8 mouse cellular contexts compared by ENCODE assay signal in the genomic region with DNA sequence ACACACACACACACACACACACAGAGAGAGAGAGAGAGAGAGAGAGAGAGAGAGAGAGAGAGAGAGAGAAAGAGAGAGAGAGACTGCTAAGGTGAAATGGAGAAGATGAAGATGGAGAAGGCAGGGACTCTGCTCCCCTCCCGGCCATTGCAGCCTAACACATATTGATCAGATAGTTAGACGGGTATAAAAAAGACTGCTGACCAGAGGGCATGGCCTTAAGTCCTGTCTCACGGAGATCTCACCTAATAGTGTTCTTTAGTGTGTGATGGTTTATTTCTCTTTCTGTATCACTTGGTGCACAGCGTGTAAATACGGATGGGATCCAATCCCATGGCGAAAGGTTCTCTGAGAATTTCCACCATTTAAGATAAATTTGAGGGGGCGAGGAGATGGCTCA. TPM values are rescaled to one million over a fixed set of nuclear protein-coding genes. Genes with fewer than 3 reads are reported as not detected.
DNase-seq lines count a peak whose midpoint lies in the region; ATAC-seq and TF ChIP-seq lines count a peak whose summit lies in the region.

A gene (minus strand): TSS at position 101 of the 400 bp plus-strand sequence.

- ATAC-seq in kidney, embryonic 16.5 days (ENCODE audit: low FRiP score, low TSS enrichment): no peak
- ATAC-seq in embryonic facial prominence, embryonic 15.5 days (ENCODE audit: insufficient number of reproducible peaks, low FRiP score, low TSS enrichment, low read depth): no peak
- no peak for ATAC-seq in hindbrain, embryonic 15.5 days (ENCODE audit: low FRiP score, low read depth)
- ATAC-seq in liver, postnatal 0 days: no peak

- DNase-seq in kidney, postnatal 25 days: no peak
- no peak for DNase-seq in liver, postnatal 0 days
- DNase-seq in gastrocnemius, postnatal 4 days (ENCODE audit: low spot score in 2 of 2): no peak
- no peak for DNase-seq in right cerebral cortex, postnatal 4 days
- no peak for DNase-seq in right cerebral cortex, postnatal 36 days (ENCODE audit: low spot score in 2 of 2)

- H3K4me3 ChIP-seq in kidney, embryonic 16.5 days (ENCODE audit: low read length): peak within 1 kb of the TSS; percentile 58
- peak within 1 kb of the TSS; percentile 59 for H3K4me3 ChIP-seq in embryonic facial prominence, embryonic 15.5 days (replicated peaks)
- peak within 1 kb of the TSS; percentile 64 for H3K4me3 ChIP-seq in hindbrain, embryonic 15.5 days
- H3K4me3 ChIP-seq in liver, postnatal 0 days (ENCODE audit: low read depth, low read length): peak within 1 kb of the TSS; percentile 42

- no peak for TF ChIP-seq CTCF in liver, postnatal 0 days (IDR thresholded peaks at IDR 0.05; ENCODE audit: low read depth)

- peak within 1 kb of the TSS; percentile 67 for H3K4me2 ChIP-seq in kidney, embryonic 16.5 days (replicated peaks; ENCODE audit: low read depth, low read length)
- peak within 1 kb of the TSS; percentile 92 for H3K4me2 ChIP-seq in embryonic facial prominence, embryonic 15.5 days (replicated peaks)
- peak within 1 kb of the TSS; percentile 81 for H3K4me2 ChIP-seq in hindbrain, embryonic 15.5 days
- H3K4me2 ChIP-seq in liver, postnatal 0 days (ENCODE audit: low read depth, low read length): peak within 1 kb of the TSS; percentile 75

- 66% methylated on average over 7 of the region's 7 CpGs for WGBS in kidney, embryonic 16.5 days
- WGBS in embryonic facial prominence, embryonic 15.5 days: 71% methylated on average over 7 of the region's 7 CpGs
- WGBS in hindbrain, embryonic 15.5 days: 67% methylated on average over 7 of the region's 7 CpGs
- 66% methylated on average over 7 of the region's 7 CpGs for WGBS in liver, postnatal 0 days (ENCODE audit: insufficient replicate concordance)

- no peak within 1 kb of the TSS for H3K27ac ChIP-seq in kidney, embryonic 16.5 days (ENCODE audit: low read length)
- H3K27ac ChIP-seq in embryonic facial prominence, embryonic 15.5 days (replicated peaks): no peak within 1 kb of the TSS
- peak within 1 kb of the TSS; percentile 72 for H3K27ac ChIP-seq in hindbrain, embryonic 15.5 days (replicated peaks)
- no peak within 1 kb of the TSS for H3K27ac ChIP-seq in liver, postnatal 0 days (ENCODE audit: low read depth)

- H3K9me3 ChIP-seq in kidney, embryonic 16.5 days (ENCODE audit: low read length): no peaks in the 10 kb centered on the region
- H3K9me3 ChIP-seq in embryonic facial prominence, embryonic 15.5 days (replicated peaks): no peaks in the 10 kb centered on the region
- H3K9me3 ChIP-seq in hindbrain, embryonic 15.5 days: no peaks in the 10 kb centered on the region
- no peaks in the 10 kb centered on the region for H3K9me3 ChIP-seq in liver, postnatal 0 days (ENCODE audit: low read length)

- H3K36me3 ChIP-seq in kidney, embryonic 16.5 days (ENCODE audit: insufficient read depth, low read length): no peaks in the 10 kb centered on the region
- no peaks in the 10 kb centered on the region for H3K36me3 ChIP-seq in embryonic facial prominence, embryonic 15.5 days
- no peaks in the 10 kb centered on the region for H3K36me3 ChIP-seq in hindbrain, embryonic 15.5 days
- H3K36me3 ChIP-seq in liver, postnatal 0 days (replicated peaks; ENCODE audit: insufficient read depth, low read length): no peaks in the 10 kb centered on the region

- peak within 1 kb of the TSS; percentile 64 for H3K9ac ChIP-seq in kidney, embryonic 16.5 days (replicated peaks; ENCODE audit: low read length)
- peak within 1 kb of the TSS; percentile 42; the same call in 1 of the 2 replicates for H3K9ac ChIP-seq in embryonic facial prominence, embryonic 15.5 days
- H3K9ac ChIP-seq in hindbrain, embryonic 15.5 days: peak within 1 kb of the TSS; percentile 58
- H3K9ac ChIP-seq in liver, postnatal 0 days (replicated peaks): no peak within 1 kb of the TSS

- H3K27me3 ChIP-seq in kidney, embryonic 16.5 days (ENCODE audit: insufficient read depth, low read length): no peaks in the 10 kb centered on the region
- peaks cover 14% of the 10 kb centered on the region for H3K27me3 ChIP-seq in embryonic facial prominence, embryonic 15.5 days
- 0 out of 2 replicates have a peak, but pooled peaks cover 2% of the 10 kb centered on the region for H3K27me3 ChIP-seq in hindbrain, embryonic 15.5 days
- peaks cover 18% of the 10 kb centered on the region for H3K27me3 ChIP-seq in liver, postnatal 0 days (ENCODE audit: insufficient read depth, low read length)

- no peak for TF ChIP-seq EP300 in liver, postnatal 0 days (IDR thresholded peaks at IDR 0.05; ENCODE audit: low read depth)

- H3K4me1 ChIP-seq in kidney, embryonic 16.5 days (ENCODE audit: insufficient read depth, low read length): peaks cover 38% of the 10 kb centered on the region
- H3K4me1 ChIP-seq in embryonic facial prominence, embryonic 15.5 days: peaks cover 16% of the 10 kb centered on the region
- peaks cover 23% of the 10 kb centered on the region for H3K4me1 ChIP-seq in hindbrain, embryonic 15.5 days (replicated peaks)
- peaks cover 13% of the 10 kb centered on the region for H3K4me1 ChIP-seq in liver, postnatal 0 days (ENCODE audit: insufficient read depth)

RNA-seq across cellular contexts. Expression of the gene that starts here (rescaled TPM):
- polyA plus RNA-seq in kidney, embryonic 16.5 days (2015; fragmentation: Nextera tagmentation; extraction: Ambion mirVana): 14.6 and 14.9 TPM in 2 replicates
- 12.5 and 13.8 TPM in 2 replicates for polyA plus RNA-seq in embryonic facial prominence, embryonic 15.5 days (2015; fragmentation: Nextera tagmentation; extraction: Ambion mirVana)
- 11.5 and 13.3 TPM in 2 replicates for polyA plus RNA-seq in hindbrain, embryonic 15.5 days (2015; fragmentation: Nextera tagmentation; extraction: Ambion mirVana)
- 0.12 and 0.19 TPM in 2 replicates for polyA plus RNA-seq in liver, postnatal 0 days (2015; fragmentation: Nextera tagmentation; extraction: Ambion mirVana)
- total RNA-seq in gastrocnemius, postnatal 4 days (2021): 1 to 10 TPM; 4.0 to 4.4 TPM

Comparison
In these comparisons a context has a peak if more than half of its experiments do, and no peak if none do; other contexts are left out.
1. RNA of the gene that starts here (polyA plus RNA-seq): 14.6 to 14.9 TPM in kidney, embryonic 16.5 days, 12.5 to 13.8 TPM in embryonic facial prominence, embryonic 15.5 days and 11.5 to 13.3 TPM in hindbrain, embryonic 15.5 days; 0.12 to 0.19 TPM in liver, postnatal 0 days; every median in the first group is over 10 times any median in the second.
2. Peak in every context shown above with its lines, with median percentiles within 50 percentile points of each other: H3K4me2 ChIP-seq and H3K4me3 ChIP-seq.